Mouse (Mus musculus): ENCODE results near the gene Mafb.

Mafb gene

GRCm38 (mm10) chr2:160325105-160325644 is 41.7 kb downstream of the Mafb start:
- no peak for DNase-seq (ENCODE audit: low spot score)

GRCm38 (mm10) chr2:160321829-160322228 is 45.0 kb downstream of the Mafb start:
- DNase-seq (ENCODE audit: low spot score) = no peak

GRCm38 (mm10) chr2:160318255-160318654 is 48.6 kb downstream of the Mafb start:
- DNase-seq (ENCODE audit: low spot score) = no peak

Data from urinary bladder, postnatal 25 days (tissue).